Mouse (Mus musculus) urinary bladder, postnatal 25 days (tissue): Measurements from ENCODE around the gene Nfkbia.

Source experiments
- DNase-seq: peaks from one replicate; pipeline ENCODE4 v3.0.0; 2022; ENCODE audit warnings: low spot score

Gene Nfkbia

DNA sequence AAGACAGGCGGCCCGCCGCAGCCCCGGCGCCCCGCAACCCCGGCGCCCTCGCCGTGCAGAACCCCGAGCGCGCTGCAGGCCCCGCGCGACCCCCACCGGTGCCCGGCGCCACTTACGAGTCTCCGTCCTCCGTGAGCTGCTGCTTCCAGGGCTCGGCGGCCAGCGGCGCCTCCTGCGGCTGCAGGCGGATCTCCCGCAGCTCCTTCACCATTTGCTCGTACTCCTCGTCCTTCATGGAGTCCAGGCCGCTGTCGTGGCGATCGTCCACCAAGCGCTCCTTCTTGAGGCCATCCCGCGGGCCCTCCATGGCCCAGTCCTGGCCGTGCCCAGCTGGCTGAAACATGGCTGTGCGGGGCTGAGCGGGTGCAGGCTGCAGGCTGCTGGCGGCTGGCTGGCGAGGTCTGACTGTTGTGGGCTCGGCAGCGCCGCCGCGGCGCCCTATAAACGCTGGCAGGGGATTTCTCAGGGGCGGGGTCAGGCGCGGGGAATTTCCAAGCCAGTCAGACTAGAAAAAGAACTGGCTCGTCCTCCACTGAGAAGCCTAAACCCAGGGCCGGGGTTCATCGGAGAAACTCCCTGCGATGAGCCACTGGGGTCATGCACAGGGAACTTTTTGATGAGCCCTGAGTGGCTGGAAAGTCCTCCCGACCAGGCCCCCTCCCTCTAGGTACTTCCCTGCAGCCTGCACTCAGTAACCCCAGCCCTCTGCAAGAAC lies at the start of gene Nfkbia:
TSS of gene Nfkbia (minus strand) at position 464 of the 715 bp plus-strand sequence.
- peak; percentile 96 for DNase-seq

DNA sequence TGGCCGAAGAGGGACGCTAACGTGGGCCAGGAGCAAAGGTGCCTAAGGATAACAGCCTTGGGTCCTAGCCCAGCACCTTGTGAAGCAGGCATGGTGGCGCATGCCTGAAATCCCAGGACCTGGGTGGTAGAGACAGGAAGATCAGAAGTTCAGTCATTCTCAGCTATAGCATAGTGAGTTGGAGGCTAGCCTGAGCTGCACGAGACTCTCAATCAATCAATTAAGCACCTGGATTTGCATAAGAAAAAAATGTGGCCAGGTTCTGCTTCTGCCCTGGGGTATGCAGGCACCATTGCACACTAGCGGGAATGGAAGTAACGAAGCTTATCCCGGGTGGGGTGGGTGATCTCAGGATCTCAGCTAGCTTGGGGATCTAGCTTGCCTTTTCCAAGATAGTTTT lies 46.7 kb upstream of the Nfkbia start:
- DNase-seq = no peak

DNA sequence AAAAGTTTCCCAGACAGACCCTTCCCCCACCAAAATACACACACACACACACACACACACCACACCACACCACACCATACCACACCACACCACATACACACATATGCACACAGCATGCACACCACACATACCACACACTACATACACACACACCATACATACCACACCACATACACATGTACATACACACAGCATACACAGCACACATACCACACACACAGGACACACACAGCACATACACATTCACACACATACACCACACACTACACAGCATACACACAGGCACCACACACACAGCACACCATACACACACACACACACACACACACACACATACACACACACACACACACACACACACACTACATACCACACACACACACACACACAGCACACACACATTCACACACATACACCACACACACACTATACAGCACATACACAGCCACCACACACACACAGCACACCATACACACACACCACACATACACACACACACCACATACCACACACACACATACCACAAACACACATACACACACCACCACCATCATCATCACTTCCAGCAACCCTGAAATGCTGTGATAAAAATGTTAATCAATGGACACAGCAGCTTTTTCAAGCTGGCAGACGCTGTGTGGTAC lies 46.0 kb upstream of the Nfkbia start:
- DNase-seq = no peak

DNA sequence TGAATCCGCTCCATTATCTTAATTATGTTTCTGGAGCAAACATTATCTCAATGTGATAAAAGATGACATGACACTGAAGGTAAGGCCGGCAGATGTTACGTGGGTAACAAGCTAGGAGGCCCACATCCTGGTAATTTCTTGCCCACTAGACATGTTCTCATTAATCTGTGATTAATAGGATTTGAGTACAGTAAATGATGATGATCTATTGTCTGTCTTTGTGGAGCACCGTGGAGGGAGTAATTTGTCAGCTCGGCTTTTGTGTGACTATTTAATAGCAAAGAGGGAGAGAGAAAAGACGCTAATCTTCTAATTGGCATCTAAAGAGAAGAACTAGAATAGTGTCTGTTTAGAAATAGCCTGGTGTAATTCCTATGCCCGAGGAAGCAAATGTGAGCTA lies 45.3 kb upstream of the Nfkbia start:
- no peak for DNase-seq

DNA sequence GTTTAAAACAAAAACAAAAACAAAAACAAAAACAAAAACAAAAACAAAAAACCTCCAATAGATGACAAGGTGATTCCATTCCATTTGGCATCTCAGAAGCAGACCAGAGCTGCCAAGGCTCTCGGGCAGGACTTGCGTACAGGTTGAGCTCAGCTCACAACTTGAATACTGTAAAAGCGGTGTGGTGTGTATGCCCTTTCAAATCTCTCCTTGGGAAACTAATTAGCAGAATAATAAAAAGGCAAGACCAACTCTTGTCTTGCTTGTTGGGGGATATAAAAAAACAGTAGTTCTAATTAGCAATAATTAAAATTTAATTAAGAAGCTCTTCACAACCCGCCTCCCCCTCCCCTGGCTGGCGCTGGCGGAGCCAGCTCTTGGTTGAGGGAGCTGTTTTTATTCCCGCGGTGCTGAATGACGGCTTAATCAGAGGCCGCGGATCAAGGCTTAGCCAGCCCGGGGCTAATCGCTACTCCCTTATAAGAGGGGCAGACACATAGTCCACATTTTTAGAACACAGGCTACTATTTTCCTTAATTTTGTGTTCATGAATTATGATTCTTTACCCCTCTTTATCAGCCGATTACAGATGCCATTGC lies 44.2 kb upstream of the Nfkbia start:
- DNase-seq = no peak

DNA sequence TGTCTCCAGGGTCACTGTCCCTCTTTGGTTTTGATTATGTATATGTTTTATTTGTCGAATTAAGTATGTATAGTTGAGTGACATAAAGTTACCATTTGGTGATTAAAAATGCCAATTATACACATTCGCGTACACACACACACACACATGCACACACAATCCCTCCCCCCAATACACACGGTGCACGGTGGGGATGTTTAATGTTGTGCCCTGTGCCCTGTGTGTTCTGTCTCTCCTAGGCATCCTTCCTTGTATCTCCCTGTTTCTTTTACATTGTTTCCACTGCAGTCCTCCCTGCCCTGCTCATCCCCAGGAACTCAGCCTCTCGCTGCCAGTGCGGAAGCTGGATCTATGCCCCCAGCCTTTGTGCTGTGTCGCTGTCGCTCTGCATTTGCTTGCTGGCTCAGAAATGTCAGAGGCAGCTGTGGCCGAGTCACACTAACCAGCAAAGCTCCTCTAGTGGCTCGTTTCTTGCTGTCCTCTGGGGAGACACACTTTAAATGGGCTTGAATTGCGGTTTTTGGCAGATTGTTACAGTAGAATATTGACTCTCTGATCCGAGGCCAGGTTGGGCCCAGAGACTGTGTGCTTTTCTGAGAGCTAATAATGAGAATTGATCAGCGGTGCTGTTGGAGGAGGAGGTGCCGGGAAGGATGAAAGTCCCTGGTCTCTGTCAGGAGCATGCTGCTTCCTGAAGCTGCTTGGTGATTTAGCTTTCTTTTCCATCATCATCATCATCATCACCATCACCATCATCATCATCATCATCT lies 34.7 kb upstream of the Nfkbia start:
- DNase-seq = no peak

DNA sequence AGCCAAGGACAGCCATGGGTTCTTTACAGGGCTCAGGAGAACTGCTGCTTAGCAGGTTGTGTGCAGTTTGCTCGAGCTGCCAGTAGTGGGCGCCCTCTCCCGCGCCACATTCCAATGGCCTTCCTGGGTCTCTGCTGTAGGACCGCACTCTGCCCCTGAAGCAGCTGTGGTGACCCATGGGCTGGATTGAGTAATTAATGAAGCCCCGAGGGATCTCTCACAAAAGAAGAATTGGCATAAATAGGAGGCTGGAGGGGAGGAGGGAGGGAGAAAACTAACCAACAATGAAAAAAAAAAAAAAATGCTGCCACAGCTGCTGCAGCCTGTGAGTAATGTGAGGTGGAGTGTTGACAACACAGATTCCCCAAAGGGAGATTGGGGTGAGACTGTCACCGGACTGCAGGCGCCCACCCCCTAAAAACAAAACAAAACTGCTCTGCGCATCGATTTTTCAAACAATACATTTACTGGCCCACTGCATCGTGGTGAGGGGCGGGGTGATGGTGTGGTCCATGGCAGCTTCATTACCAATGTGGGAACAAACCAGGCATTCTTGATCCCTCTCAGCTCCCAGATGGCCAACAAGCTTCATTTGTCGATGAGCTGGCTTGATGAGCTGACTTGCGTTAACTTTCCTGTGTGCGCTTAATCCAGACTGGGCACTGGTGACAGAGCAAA lies 25.8 kb upstream of the Nfkbia start:
- DNase-seq = no peak

DNA sequence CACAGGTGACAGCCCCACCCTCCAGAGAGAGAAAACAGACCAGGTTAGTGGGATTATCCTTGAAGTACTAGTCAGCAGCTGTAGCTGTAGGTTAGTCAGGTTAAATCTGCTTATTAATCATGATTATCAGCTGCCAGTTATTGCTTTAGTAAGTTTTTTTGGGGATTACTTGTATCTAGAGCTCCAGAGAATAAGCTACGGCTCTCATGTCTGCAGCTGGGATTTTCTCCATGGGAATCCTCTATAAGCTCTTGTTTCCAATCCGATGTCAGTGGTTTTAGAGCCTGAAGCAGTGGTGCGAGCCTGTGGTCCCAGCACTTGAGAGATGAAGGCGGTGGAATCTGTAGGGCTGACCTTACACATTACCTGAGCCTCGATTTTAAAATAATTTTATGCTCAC lies 16.4 kb upstream of the Nfkbia start:
- DNase-seq = no peak

DNA sequence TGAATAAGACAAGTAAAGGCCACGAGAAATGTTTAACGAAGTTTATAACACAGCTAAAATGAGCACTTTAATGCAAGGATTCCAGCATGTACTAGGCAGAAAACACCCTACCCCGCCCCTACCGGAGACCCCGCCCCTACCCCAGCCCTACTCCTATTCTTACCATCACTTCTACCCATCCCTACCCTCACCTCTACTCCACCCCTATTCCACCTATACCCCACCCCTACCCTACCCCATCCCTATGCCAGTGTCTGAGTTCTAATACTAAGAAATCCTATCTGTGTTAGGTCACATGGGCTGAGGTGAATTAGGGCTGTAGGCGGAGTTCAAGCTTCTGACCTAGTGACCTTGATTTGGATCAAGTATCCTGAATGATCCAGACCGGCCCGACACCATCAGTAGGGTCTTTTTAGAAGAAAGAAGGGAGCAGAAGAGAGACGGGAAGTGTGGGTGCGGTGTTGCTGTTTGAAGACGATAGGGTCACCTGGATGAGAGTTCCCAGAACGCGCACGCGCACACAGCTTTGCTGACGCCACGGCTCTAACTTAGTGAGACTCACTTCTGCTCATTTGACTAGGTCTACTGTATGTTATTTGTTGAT lies 15.0 kb upstream of the Nfkbia start:
- no peak for DNase-seq

DNA sequence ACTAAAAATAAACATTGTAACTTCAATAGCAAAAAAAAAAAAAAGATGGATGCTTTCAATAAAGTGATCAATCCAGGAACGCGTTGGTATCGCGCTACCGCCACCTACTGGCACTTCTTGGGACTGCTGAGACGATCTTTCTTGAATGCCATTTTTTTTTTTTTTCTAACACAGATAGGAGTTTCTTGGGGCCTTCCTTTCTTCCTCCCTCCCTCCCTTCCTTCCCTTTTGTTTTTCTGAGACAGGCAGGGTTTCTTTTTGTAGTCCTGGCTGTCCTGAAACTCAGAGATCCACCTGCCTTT lies 13.5 kb upstream of the Nfkbia start:
- peak; percentile 43 for DNase-seq

DNA sequence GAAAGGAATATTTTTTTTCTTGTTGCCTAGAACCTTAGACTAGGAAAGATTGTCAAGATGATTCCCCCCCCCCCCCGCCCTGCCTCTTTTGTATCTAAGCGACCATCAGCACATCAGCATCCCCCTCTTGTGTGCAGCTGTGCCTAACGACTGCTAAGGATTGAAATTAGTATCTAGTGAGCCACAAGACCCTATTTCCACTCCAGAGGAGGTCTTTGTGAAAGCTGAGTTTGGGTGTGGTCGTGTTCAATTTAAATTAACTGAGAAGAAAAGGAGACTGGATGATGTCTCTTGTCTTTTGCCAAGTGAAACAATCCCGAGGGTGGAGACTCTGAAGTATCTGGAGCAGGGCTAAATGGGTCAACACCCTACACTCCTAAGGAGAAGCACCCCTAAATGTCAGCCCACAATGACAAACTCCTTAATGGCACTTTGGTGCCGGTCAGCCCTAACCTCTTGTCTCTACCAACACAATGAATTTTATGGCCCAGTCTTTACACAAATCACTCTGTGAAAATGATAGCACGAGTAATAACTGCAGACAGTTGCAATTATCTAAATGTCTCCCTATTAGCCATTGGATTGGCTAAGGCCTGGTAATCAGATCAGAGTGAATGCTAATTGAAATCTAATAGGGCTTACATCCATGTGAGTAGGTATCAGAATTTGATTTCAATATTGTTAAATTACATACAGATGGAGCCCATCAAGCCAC lies 13.0 kb upstream of the Nfkbia start:
- DNase-seq = no peak

DNA sequence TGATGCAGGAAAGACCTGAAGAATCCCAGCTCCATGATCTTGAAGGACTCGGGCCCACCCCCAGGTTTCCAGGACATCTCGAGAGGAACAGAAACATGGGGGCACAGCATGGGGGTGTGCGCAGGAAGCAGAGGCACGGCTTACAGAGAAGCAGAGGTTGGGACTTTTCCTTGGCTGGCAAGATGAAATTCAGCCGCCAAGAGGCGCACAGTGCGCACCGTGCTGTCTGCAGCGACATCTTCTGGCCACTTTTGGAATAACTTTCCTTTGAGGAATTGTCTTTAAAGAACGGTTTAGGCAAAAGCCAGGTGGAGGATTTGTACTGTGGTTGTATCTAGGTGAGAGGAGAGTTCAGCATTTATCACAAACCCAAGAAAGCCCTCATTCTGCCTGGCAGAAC lies 6.6 kb upstream of the Nfkbia start:
- DNase-seq = peak; percentile 82

DNA sequence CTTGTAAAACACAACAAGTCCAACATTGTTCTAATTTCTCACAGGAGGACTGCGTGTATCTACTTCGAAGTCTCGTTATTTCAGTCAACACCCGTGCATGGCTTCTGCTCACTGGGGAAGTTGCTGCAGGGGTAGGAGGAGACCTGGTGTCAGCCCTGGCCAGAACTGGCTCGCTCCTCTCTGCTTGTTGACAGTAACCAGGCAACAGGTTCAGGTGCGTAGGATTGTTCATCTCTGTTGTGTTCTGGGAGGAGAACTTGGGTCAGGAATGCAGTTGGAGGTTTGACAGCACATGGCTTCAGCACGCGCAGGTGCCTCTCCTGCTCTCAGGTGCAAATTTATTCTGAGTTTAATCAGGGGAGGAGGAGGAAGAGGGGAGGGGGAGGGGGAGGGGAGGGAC lies 5.3 kb upstream of the Nfkbia start:
- no peak for DNase-seq

DNA sequence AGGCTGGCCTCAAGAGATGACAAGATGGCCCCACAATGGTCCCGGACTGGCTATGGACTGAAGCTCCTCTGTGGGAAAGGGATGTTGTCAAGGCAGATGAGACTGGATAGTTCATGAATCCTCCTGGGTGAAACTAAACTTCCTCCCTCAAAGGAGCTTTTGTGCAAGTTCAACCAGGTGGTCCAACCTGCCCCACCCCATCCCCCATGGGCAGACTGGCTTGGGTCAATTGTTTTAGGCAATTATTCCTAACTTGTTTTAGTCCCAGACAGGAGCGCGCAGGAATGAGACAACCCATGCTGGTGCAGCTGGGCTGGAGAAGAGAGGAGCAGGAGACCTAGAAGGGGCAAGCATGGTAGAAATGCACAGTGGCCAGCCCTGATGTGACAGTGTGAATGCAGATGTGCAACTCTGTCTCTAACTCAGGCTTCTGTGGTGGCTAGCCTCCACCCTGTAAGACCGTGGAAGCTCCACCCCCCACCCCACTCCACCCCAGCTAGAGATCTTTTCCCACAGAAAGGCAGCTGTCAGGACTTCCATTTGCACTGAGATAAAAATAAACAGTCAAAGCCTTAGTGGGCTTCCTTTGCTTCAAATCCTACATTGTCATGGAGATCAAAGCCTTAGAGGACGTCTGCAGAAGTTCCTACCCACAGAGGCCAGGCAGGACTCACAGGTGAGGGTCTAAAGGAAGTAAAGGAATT lies 3.6 kb upstream of the Nfkbia start:
- DNase-seq = no peak

DNA sequence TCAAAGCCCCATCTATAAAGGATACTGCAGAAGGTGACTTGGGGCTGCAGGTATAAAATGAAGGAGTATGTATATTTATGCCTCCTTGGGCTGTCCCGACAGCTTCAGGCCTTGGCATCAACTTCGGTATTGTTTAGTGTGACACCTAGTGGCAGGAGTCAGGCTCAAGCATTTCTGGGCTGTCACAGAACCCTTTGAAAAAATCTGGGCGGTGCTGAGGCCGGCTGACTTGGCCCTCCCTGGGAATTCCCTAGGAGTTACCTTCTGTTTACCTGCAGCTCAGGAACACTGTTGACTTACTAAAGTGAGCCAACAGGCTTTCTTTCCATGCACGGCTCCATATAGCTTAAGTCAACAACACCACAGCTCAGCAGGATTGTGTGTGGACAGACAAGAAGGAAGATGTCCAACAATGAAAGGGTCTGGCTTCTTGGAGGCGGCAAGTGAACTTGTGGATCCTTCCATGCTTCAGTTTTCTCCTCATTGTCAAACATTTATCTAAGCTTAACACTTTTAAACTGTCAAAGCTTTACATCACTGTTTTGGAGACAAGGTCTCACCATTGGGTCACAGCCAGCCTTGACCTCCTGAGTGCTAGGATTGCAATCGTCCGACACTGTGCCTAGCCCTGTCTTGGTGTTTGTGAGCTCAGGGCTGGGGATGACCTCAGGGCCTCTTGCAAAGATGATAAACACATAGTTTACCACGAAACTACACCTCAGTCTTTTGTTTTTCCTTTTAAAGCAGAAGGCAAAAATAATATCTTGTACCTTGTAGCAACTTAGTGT lies 2.9 kb upstream of the Nfkbia start:
- DNase-seq = no peak

DNA sequence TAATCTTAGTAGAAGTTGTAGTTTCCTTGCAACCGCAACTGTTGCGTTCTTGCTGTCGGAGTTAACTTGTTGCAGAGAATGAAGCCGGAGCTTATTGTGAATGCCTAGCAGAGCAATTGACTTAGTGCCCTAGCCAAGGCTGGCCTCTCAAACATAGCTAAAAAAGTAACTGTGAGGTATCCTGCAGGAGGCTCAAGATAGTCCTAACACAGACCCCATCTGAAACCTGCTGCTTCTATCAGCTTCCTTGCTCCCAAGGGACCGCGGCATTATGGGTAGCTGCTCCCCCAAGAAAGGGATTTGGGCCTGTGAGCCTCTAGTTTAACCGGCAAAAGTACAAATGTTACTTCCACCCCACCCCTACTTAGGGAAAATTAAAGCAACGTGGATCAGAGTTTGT lies 934 bp upstream of the Nfkbia start:
- no peak for DNase-seq

DNA sequence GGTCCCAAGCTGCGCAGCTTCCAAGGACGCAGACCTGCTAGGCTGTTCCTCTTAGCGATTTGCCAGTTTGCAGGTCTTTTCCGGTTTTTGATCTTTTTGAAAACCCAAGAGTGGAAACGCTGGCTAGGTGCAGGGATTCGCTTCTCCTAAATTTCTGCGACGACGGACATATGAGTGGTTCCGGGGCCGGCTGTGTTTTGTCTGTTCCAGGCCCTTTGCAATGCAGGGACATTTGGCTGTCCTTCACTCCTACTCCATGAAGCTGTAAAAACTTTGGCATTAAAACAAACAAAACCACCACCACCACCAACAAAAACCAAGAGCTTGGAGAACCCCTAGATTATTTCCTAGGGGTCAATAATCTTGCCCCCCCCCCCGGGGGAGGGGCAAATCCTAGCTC lies 494 bp upstream of the Nfkbia start:
- DNase-seq = no peak

DNA sequence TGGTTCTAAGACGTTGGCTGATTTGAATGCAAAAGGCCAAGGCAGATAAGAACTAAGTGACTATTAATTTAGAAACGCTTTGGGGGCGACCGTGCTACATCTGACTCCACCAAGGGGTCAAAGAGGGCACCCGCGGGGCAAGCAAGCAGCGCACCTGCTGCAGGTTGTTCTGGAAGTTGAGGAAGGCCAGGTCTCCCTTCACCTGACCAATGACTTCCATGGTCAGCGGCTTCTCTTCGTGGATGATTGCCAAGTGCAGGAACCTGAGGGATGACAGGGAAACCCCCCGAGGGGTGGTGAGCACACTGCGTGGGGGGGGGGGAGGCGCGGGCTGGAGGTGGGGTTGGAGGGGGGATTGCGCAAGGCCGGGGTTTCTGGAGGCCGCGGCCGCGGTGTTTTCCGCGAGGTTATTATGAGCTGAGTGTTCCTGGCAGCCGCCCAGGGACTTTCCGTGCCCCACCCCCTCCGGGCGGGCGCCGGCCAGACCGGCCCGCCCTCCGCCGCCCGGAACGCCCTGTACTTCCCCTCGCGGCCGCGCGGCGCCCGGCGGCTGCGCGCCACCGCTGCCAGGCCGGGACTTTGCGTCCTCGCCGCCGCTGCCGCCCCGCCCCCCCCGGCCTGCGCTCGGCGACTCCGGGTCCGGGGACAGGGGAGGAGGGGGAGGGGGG lies 797 bp downstream of the Nfkbia start:
- peak; percentile 98 for DNase-seq

DNA sequence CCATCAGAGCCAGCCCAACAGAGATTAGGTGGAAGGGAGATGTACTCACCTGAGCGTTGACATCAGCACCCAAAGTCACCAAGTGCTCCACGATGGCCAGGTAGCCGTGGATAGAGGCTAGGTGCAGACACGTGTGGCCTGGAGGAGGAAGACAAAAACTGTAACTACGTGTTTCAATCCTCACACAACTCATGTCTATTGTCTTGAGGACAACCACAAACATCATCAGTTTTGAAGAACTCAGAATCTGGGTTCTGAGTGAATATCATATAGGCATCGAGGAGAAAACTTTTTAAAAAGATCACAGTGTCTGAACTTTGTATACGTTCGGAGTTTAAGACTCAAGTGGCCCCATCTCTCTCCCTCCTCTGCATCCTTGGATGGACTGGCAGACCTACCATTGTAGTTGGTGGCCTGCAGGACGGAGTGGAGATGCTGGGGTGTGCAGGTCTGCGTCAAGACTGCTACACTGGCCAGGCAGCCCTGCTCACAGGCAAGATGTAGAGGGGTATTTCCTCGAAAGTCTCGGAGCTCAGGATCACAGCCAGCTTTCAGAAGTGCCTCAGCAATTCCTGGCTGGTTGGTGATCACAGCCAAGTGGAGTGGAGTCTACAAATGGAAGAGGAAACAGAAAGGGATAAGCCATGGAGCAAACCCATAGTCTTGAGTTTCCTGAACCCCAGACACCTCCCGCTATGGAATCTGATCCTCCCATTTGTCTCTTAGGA lies 1.6 kb downstream of the Nfkbia start:
- no peak for DNase-seq
